Mouse (Mus musculus): ENCODE data around the gene Lyrm7. TPM values are rescaled to one million over a fixed set of nuclear protein-coding genes. Genes with fewer than 3 reads are reported as not detected.

Lyrm7 gene
- total RNA-seq, 2 experiments from 2014 or later, result 28.7 to 30.9 TPM

DNA sequence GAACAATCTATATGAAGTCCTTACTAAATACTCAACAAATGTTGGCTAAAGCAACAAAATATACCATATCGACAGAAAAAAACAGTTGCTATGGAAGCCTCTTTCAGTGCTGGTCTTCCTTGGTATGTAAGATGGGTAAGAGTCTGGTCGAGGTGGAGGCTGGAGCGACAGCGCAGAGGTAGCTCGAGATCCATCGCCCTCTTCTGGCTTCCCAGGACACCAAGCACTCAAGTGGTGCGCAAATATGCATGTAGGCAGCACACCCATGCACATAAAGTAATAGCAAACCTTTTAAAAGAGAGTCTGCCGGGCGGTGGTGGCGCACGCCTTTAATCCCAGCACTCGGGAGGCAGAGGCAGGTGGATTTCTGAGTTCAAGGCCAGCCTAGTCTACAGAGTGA lies 9.1 kb downstream of the Lyrm7 start:
- H3K4me3 ChIP-seq, result no peak overlapping the region
- no peak for TF ChIP-seq CTCF (conservative IDR thresholded peaks at IDR 0.05)
- no peak for DNase-seq (ENCODE audit: low spot score in 2 of 2)
- no peak overlapping the region for H3K27ac ChIP-seq

DNA sequence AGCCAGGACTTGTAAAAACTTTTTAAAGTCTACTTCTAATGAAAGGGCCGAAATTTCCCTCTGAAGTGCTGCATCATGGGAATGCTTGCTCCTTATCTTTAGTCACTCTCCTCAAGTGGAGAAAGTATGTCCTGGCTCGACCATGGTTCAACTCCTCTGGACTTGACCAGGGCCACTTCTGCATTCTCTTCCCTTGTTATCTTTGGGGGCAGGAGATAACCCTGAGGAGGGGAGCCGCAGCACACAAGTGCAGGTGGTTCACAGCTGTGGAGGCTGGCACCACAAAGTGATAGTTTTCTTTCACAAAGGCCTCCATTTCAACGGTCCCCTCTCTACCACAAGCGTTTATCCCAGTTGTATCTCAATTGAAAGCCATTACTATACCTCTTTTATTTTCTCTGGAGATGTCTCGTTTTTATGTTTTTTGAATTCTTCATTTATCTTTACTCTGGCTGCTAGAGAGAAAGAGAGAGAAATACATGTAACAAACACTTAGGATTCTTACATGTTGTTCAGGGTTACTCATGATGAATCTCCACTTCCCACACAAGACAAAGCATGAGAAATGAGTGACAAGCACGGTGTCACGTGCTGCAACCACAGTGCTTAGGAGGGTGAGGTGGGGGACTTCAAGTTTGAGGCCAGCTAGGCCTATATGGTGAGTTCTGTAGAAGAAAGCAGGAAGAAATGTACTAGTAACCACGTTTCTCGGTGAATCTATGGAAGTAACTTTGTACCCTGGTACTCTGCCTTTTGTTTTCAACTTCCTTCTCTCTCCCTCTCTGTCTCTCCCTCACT lies 10.6 kb downstream of the Lyrm7 start:
- Histone ChIP-seq H3K27ac (no peak overlapping the region), H3K4me3 (no peak overlapping the region)
- no peak for TF ChIP-seq CTCF (conservative IDR thresholded peaks at IDR 0.05)
- no peak for DNase-seq (ENCODE audit: low spot score in 2 of 2)

GRCm38 (mm10) chr11:54845470-54846442 lies 15.0 kb downstream of the Lyrm7 start:
- DNase-seq (ENCODE audit: low spot score in 2 of 2), result no peak
- TF ChIP-seq CTCF (conservative IDR thresholded peaks at IDR 0.05), result no peak
- H3K27ac ChIP-seq, result peak overlapping the region; percentile 76
- no peak overlapping the region for H3K4me3 ChIP-seq

DNA sequence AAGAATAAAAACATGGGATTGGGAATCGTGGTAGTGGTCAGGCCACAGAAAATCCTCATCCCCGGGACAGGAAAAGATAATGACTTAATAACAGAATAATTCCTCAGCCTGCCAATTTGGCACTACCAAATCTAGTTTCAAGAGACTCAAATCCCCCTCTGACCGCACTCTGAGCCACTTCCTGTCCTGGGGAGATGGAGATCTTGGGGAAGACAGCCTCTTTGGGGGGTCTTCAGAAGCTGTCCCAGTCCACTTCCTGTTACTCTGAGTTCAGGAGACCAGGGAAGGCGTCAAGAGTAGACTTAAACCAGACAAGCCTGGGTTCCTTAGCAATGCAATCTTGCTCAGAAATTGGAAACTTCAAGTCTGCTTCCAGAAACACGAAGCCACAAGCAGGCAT lies 15.8 kb downstream of the Lyrm7 start:
- no peak overlapping the region for H3K4me3 ChIP-seq
- no peak for DNase-seq (ENCODE audit: low spot score in 2 of 2)
- TF ChIP-seq CTCF (conservative IDR thresholded peaks at IDR 0.05), result no peak
- H3K27ac ChIP-seq, result peak overlapping the region; percentile 76

DNA sequence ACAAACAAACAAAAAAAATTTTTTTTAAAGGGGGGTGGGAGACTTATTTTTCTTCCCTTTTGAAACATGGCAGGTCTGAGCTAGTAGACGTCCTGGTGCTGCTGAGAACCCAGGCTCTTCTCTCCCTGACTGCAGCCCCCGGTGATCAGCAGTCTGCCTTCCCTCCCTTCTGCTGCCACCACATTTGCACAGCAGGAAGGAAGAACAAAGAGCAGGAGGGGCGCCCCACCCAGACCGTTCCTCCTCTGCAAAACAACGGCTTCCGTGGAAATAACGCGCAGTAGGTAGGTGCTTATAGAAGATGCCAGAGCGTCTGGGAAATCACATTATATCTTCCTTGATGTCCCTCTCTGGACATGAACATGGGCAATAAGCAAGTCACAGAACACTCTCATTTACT lies 16.3 kb downstream of the Lyrm7 start:
- TF ChIP-seq CTCF (conservative IDR thresholded peaks at IDR 0.05), result no peak
- DNase-seq (ENCODE audit: low spot score in 2 of 2), result no peak
- Histone ChIP-seq H3K4me3 (no peak overlapping the region), H3K27ac (peak overlapping the region; percentile 76)

GRCm38 (mm10) chr11:54840891-54841290 lies 19.8 kb downstream of the Lyrm7 start:
- DNase-seq (ENCODE audit: low spot score in 2 of 2), result no peak
- H3K27ac ChIP-seq, result no peak overlapping the region
- H3K4me3 ChIP-seq, result no peak overlapping the region
- TF ChIP-seq CTCF (conservative IDR thresholded peaks at IDR 0.05), result no peak

GRCm38 (mm10) chr11:54839696-54840095 lies 21.0 kb downstream of the Lyrm7 start:
- Histone ChIP-seq H3K4me3 (no peak overlapping the region), H3K27ac (no peak overlapping the region)
- no peak for DNase-seq (ENCODE audit: low spot score in 2 of 2)
- peak; percentile 23; the same call in 1 of the 2 replicates for TF ChIP-seq CTCF (conservative IDR thresholded peaks at IDR 0.05)

DNA sequence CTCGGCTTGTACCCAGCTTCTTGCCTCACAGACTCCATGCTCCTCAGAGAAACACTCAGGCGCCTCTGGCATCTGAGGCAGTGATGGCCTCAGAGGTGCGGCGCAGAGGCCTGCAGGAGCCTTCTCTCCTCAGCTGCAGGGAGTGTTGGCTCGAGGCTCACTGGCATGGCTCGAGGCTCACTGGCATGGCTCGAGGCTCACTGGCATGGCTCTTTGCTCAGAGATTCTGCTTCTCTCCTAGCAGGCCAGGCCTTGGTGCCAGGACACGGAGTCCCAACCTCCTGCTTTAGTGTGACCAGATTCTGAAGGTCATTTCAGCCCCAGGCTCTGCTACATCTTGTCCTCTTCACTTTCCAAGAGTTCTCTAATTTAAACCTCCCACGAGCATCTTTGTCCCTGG lies 24.6 kb downstream of the Lyrm7 start:
- no peak for DNase-seq (ENCODE audit: low spot score in 2 of 2)
- no peak for TF ChIP-seq CTCF (conservative IDR thresholded peaks at IDR 0.05)
- Histone ChIP-seq H3K27ac (peak overlapping the region; percentile 0; the same call in 1 of the 2 replicates), H3K4me3 (no peak overlapping the region)

- no peak overlapping the region for H3K4me3 ChIP-seq
- no peak for DNase-seq (ENCODE audit: low spot score in 2 of 2)
- TF ChIP-seq CTCF (conservative IDR thresholded peaks at IDR 0.05), result peak; percentile 63
- peak overlapping the region; percentile 90 for H3K27ac ChIP-seq
Measured at GRCm38 (mm10) chr11:54834596-54834995, 26.1 kb downstream of the Lyrm7 start.

GRCm38 (mm10) chr11:54833833-54834232 lies 26.9 kb downstream of the Lyrm7 start:
- peak overlapping the region; percentile 90 for H3K27ac ChIP-seq
- no peak overlapping the region for H3K4me3 ChIP-seq
- no peak for TF ChIP-seq CTCF (conservative IDR thresholded peaks at IDR 0.05)
- DNase-seq (ENCODE audit: low spot score in 2 of 2), result peak; percentile 76 to 90

DNA sequence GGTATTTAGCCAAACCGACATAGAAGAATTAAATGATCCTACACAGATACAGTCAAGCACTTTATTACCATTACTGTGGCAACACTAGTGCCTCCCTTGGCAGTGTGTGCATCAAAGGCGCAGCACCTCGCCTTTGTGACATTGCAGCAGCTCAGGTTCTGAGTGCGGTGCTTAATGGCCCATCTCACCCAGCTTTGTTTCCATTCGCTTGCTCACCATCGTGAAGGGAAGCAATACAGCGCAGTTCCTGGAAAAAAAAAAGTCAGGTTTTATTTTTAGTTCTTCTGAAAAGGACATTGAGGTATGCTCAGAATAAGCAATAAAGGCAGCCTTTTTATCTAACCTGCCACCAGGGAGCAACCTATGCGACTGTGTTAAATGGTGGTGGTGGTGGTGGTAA lies 33.9 kb downstream of the Lyrm7 start:
- Histone ChIP-seq H3K4me3 (no peak overlapping the region), H3K27ac (no peak overlapping the region)
- DNase-seq (ENCODE audit: low spot score in 2 of 2), result no peak
- TF ChIP-seq CTCF (conservative IDR thresholded peaks at IDR 0.05), result no peak

DNA sequence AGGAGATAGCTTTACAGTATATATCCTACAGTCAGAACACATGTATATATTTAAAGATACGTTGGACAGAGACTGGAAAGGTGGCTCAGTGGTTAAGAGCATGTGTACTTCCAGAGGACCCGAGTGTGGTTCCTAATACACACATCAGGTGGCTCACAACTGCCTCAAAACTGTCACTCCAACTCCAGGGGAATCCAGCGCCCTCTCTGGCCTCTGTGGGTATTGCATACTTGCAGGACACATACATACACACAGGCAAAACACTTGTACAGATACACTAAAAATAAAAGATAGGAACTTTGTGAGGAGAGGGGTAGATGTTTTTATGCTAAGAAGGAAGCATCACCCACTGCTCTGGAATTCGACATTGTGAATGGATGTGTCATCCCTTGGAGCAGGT lies 34.9 kb downstream of the Lyrm7 start:
- TF ChIP-seq CTCF (conservative IDR thresholded peaks at IDR 0.05), result peak; percentile 58
- DNase-seq (ENCODE audit: low spot score in 2 of 2), result no peak
- Histone ChIP-seq H3K27ac (no peak overlapping the region), H3K4me3 (no peak overlapping the region)

DNA sequence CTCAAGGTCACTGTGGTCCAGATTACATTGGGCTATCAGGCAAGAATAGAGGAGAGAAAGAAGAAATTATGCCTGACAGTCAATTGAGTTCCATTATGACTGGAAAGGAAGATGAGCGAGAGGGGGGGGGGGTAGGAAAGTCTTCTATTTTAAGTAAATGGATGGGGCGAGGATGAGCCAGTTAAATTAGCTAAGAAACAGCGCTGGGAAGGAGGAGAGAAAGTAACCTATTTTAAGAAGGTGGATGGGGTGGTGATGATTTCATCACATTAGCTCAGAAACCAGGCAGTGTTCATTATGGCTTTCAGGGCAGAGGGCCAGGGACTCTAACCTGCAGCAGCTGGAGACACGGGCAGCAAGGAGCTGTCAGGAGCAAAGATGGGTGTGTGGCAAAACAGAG lies 37.2 kb downstream of the Lyrm7 start:
- TF ChIP-seq CTCF (conservative IDR thresholded peaks at IDR 0.05), result no peak
- H3K4me3 ChIP-seq, result no peak overlapping the region
- DNase-seq (ENCODE audit: low spot score in 2 of 2), result no peak
- H3K27ac ChIP-seq, result no peak overlapping the region
